Mouse (Mus musculus) heart, postnatal 0 days (tissue): ENCODE data around the gene Prdm16.

Source experiments
- CTCF ChIP-seq: IDR thresholded peaks from 2 replicates; pipeline ENCODE4 v1.5.1; 2016; ENCODE audit warnings: antibody characterized with exemption, control low read depth, low read depth
- EP300 ChIP-seq: IDR thresholded peaks from 2 replicates; pipeline ENCODE4 v1.6.1; 2016; ENCODE audit warnings: antibody characterized with exemption, low read depth

DNA sequence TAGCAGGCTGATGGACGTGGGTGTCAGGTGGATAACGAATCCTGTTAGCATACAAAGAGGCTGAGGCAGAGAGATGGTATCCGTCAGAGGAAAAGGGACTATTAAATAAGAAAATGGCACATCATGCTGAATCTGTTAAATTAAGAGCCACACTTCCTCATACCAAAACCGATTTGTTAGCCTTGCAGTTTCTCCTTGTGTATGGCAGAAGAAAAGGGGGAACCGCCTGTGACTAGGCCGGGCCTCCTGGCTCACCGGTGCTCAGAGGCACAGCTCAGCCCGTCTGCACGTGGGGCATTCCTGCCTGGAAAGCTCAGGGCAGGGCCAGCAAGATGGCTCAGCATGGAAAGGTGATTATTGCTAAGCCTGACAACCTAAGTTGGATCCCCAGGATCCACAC is 171.6 kb downstream of the Prdm16 start:
- TF ChIP-seq CTCF, result no peak
- no peak for TF ChIP-seq EP300
